Mouse (Mus musculus): ENCODE results near the gene Cd200r1.

DNA sequence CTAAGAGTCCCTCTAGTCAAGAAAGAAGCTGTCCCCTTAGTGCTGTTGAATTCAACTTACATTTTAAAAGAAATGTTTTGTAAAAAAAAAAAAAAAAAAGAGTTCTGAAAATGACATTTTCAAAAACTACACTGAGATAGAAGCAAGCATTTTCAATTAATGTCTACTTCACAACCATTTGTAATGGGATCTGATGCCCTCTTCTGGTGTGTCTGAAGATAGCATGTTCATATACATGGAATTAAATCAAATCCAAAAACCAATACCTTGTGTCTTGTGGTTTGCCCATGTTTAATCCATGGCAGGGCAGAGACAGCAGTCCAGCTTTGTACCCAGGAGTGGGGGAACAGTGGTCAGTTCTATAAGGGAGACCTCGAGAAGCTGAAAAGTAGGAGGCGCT is 47.7 kb upstream of the Cd200r1 start:
- TF ChIP-seq POLR2A (IDR thresholded peaks at IDR 0.05; ENCODE audit: control insufficient read depth, low read depth, low read length) (no peak), CTCF (IDR thresholded peaks at IDR 0.05; ENCODE audit: control insufficient read depth, insufficient read depth, insufficient replicate concordance, low read depth, low read length) (no peak)
